Mouse (Mus musculus) c-Kit-positive CD71-negative TER-119-negative erythroid progenitor cells, embryonic 14.5 days (primary cell): ENCODE measurements at regions not wholly inside any gene's neighbourhood (a gene's known extent, or its start where the extent isn't known, plus 50 kb on each side); places are given as distances from the start of the nearest gene placed in this dataset.
A peak's percentile ranks its signal among the peaks of the same experiment; 100 is the strongest.

Source experiments
- DNase-seq: peaks from one replicate; pipeline ENCODE4 v3.0.0-alpha.2; 2013; ENCODE audit warnings: low read depth

- DNase-seq, result no peak
These were observed 155.8 kb downstream of the Insig2 start for GRCm38 (mm10) chr1:121176541-121176940.

GRCm38 (mm10) chr1:121177136-121177907 lies 155.1 kb downstream of the Insig2 start:
- DNase-seq, result no peak

GRCm38 (mm10) chr1:121177908-121178311 lies 154.5 kb downstream of the Insig2 start:
- DNase-seq, result no peak

- DNase-seq, result no peak
These were observed 153.7 kb downstream of the Insig2 start for GRCm38 (mm10) chr1:121178611-121179245.

- DNase-seq, result peak; percentile 61
These were observed 151.9 kb downstream of the Insig2 start for GRCm38 (mm10) chr1:121180273-121181030.

- DNase-seq, result no peak
These were observed 143.5 kb downstream of the Insig2 start for GRCm38 (mm10) chr1:121188895-121189294.

GRCm38 (mm10) chr1:121194800-121195199 lies 137.6 kb downstream of the Insig2 start:
- no peak for DNase-seq

GRCm38 (mm10) chr1:121215843-121216242 lies 116.5 kb downstream of the Insig2 start:
- no peak for DNase-seq

- DNase-seq, result no peak
These were observed 108.1 kb downstream of the Insig2 start for GRCm38 (mm10) chr1:121224250-121224649.

- DNase-seq, result no peak
These were observed 105.7 kb downstream of the Insig2 start for GRCm38 (mm10) chr1:121226466-121227232.

- DNase-seq, result no peak
These were observed 105.2 kb downstream of the Insig2 start for GRCm38 (mm10) chr1:121227233-121227594.

- DNase-seq, result no peak
These were observed 88.8 kb downstream of the Insig2 start for GRCm38 (mm10) chr1:121243576-121243975.

- DNase-seq, result no peak
These were observed 84.8 kb downstream of the Insig2 start for GRCm38 (mm10) chr1:121247556-121247955.

GRCm38 (mm10) chr1:121249081-121249480 lies 83.3 kb downstream of the Insig2 start:
- peak; percentile 3 for DNase-seq

GRCm38 (mm10) chr1:121250686-121251085 lies 81.7 kb downstream of the Insig2 start:
- DNase-seq, result no peak

- no peak for DNase-seq
These were observed 80.3 kb downstream of the Insig2 start for GRCm38 (mm10) chr1:121252056-121252455.

GRCm38 (mm10) chr1:121254196-121254595 lies 78.2 kb downstream of the Insig2 start:
- DNase-seq, result no peak
